Mouse (Mus musculus): ENCODE data around the gene Prr15.

DNA sequence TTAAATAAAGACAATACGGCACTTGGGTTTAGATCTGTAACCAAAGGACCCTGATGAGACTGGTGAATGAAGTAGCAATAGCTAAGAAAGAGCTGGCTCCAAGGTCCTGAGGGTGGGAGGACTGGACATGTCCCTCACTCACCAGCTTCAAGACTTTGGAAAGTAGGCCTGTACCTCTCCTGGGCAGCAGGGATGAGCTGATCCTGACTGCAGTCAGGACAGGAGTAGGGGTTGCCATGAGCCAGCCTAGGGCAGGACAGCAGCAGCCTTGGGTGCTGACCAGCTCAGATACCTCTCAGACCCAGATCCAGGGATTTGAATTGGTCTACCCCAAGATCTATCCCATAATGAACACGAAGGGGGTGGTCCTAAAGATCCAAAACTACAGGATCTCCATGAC lies 53.7 kb downstream of the Prr15 start:
- no peak for TF ChIP-seq CTCF (IDR thresholded peaks at IDR 0.05; ENCODE audit: extremely low read depth, insufficient read length, insufficient replicate concordance, low read depth, low read length)
- no peak for TF ChIP-seq POLR2A (IDR thresholded peaks at IDR 0.05; ENCODE audit: low read depth, low read length)
